7 mouse cellular contexts compared by ENCODE assay signal in genomic region chr10:83785003-83785402, GRCm38 (mm10).
DNase-seq lines count a peak whose midpoint lies in the region; ATAC-seq and TF ChIP-seq lines count a peak whose summit lies in the region.

No protein-coding gene starts in this region.

- no peaks in the 10 kb centered on the region for H3K27me3 ChIP-seq in hindbrain, embryonic 10.5 days (ENCODE audit: insufficient read depth, poor library complexity, severe bottlenecking)
- H3K27me3 ChIP-seq in hindbrain, embryonic 13.5 days, result no peaks in the 10 kb centered on the region
- H3K27me3 ChIP-seq in ES-Bruce4 (ENCODE audit: control insufficient read depth, insufficient read depth, low read length, poor library complexity, severe bottlenecking), result no peaks in the 10 kb centered on the region
- H3K27me3 ChIP-seq in embryonic facial prominence, embryonic 14.5 days (replicated peaks; ENCODE audit: control insufficient read depth, insufficient read depth, low read length), result no peaks in the 10 kb centered on the region
- no peaks in the 10 kb centered on the region for H3K27me3 ChIP-seq in lung, embryonic 14.5 days (ENCODE audit: insufficient read depth, low read length)

- no peak overlapping the region for H3K9ac ChIP-seq in hindbrain, embryonic 13.5 days
- no peak overlapping the region for H3K9ac ChIP-seq in ES-Bruce4 (ENCODE audit: low read depth, poor library complexity, severe bottlenecking)
- H3K9ac ChIP-seq in embryonic facial prominence, embryonic 14.5 days (ENCODE audit: low read depth, low read length), result no peak overlapping the region
- H3K9ac ChIP-seq in lung, embryonic 14.5 days, result no peak overlapping the region

- H3K4me2 ChIP-seq in hindbrain, embryonic 13.5 days, result no peak overlapping the region
- H3K4me2 ChIP-seq in embryonic facial prominence, embryonic 14.5 days (ENCODE audit: low read depth, low read length), result no peak overlapping the region
- H3K4me2 ChIP-seq in lung, embryonic 14.5 days, result no peak overlapping the region

- peak; percentile 77 for TF ChIP-seq CTCF in ES-Bruce4 (IDR thresholded peaks at IDR 0.05; ENCODE audit: low read depth, low read length)
- peak; percentile 81 for TF ChIP-seq CTCF in lung, embryonic 14.5 days (IDR thresholded peaks at IDR 0.05; ENCODE audit: low read depth)

- peak; percentile 31 for DNase-seq in hindbrain, embryonic 10.5 days (ENCODE audit: low spot score)
- peak; percentile 25 for DNase-seq in 3T3-L1 (ENCODE audit: low read depth, low spot score)
- peak; percentile 30 for DNase-seq in embryonic facial prominence, embryonic 14.5 days (ENCODE audit: low spot score)
- peak; percentile 52 for DNase-seq in lung, embryonic 14.5 days
- no peak for DNase-seq in urinary bladder, postnatal 25 days (ENCODE audit: low spot score)

- no peak overlapping the region for H3K4me3 ChIP-seq in hindbrain, embryonic 10.5 days
- no peak overlapping the region for H3K4me3 ChIP-seq in hindbrain, embryonic 13.5 days
- no peak overlapping the region for H3K4me3 ChIP-seq in ES-Bruce4 (ENCODE audit: low read depth, low read length)
- H3K4me3 ChIP-seq in embryonic facial prominence, embryonic 14.5 days (ENCODE audit: low read depth, low read length), result no peak overlapping the region
- no peak overlapping the region for H3K4me3 ChIP-seq in lung, embryonic 14.5 days (ENCODE audit: low read depth, low read length)

- 0 out of 2 replicates have a peak, but pooled peaks cover 2% of the 10 kb centered on the region for H3K9me3 ChIP-seq in hindbrain, embryonic 10.5 days
- no peaks in the 10 kb centered on the region for H3K9me3 ChIP-seq in hindbrain, embryonic 13.5 days
- peaks cover 2% of the 10 kb centered on the region; the same call in 1 of the 2 replicates for H3K9me3 ChIP-seq in ES-Bruce4 (replicated peaks; ENCODE audit: control insufficient read depth, insufficient read depth, low read length, poor library complexity, severe bottlenecking)
- no peaks in the 10 kb centered on the region for H3K9me3 ChIP-seq in embryonic facial prominence, embryonic 14.5 days (ENCODE audit: control insufficient read depth, low read length)
- no peaks in the 10 kb centered on the region for H3K9me3 ChIP-seq in lung, embryonic 14.5 days (ENCODE audit: low read depth, low read length)

- no peak for ATAC-seq in hindbrain, embryonic 13.5 days (ENCODE audit: low FRiP score)
- peak; percentile 22; the same call in 1 of the 2 replicates for ATAC-seq in embryonic facial prominence, embryonic 14.5 days (ENCODE audit: low read depth)
- no peak for ATAC-seq in lung, embryonic 14.5 days (ENCODE audit: insufficient read depth)

- TF ChIP-seq EP300 in ES-Bruce4 (IDR thresholded peaks at IDR 0.05; ENCODE audit: insufficient read depth, low read depth, low read length), result no peak

- H3K27ac ChIP-seq in hindbrain, embryonic 10.5 days, result no peak overlapping the region
- no peak overlapping the region for H3K27ac ChIP-seq in hindbrain, embryonic 13.5 days
- H3K27ac ChIP-seq in ES-Bruce4 (ENCODE audit: insufficient read depth, low read length), result no peak overlapping the region
- peak overlapping the region; percentile 56 for H3K27ac ChIP-seq in embryonic facial prominence, embryonic 14.5 days (replicated peaks; ENCODE audit: low read depth, low read length)
- no peak overlapping the region for H3K27ac ChIP-seq in lung, embryonic 14.5 days (ENCODE audit: low read depth)

- H3K4me1 ChIP-seq in hindbrain, embryonic 10.5 days (replicated peaks), result no peaks in the 10 kb centered on the region
- H3K4me1 ChIP-seq in hindbrain, embryonic 13.5 days (replicated peaks), result no peaks in the 10 kb centered on the region
- H3K4me1 ChIP-seq in ES-Bruce4 (ENCODE audit: control insufficient read depth, insufficient read depth, low read length), result no peaks in the 10 kb centered on the region
- 0 out of 2 replicates have a peak, but pooled peaks cover 7% of the 10 kb centered on the region for H3K4me1 ChIP-seq in embryonic facial prominence, embryonic 14.5 days (ENCODE audit: control insufficient read depth, insufficient read depth, low read length)
- no peaks in the 10 kb centered on the region for H3K4me1 ChIP-seq in lung, embryonic 14.5 days (ENCODE audit: insufficient read depth)

- WGBS in hindbrain, embryonic 10.5 days, result 35% methylated on average over 5 of the region's 5 CpGs
- WGBS in hindbrain, embryonic 13.5 days, result 37% methylated on average over 5 of the region's 5 CpGs
- 31% methylated on average over 5 of the region's 5 CpGs for WGBS in embryonic facial prominence, embryonic 14.5 days
- WGBS in lung, embryonic 14.5 days, result 30% methylated on average over 5 of the region's 5 CpGs

- H3K36me3 ChIP-seq in hindbrain, embryonic 10.5 days, result no peaks in the 10 kb centered on the region
- H3K36me3 ChIP-seq in hindbrain, embryonic 13.5 days, result no peaks in the 10 kb centered on the region
- H3K36me3 ChIP-seq in ES-Bruce4 (ENCODE audit: control insufficient read depth, insufficient read depth, low read length, poor library complexity, severe bottlenecking), result no peaks in the 10 kb centered on the region
- H3K36me3 ChIP-seq in embryonic facial prominence, embryonic 14.5 days (ENCODE audit: control insufficient read depth, insufficient read depth, low read length), result no peaks in the 10 kb centered on the region
- H3K36me3 ChIP-seq in lung, embryonic 14.5 days (ENCODE audit: insufficient read depth), result no peaks in the 10 kb centered on the region

- no peak for TF ChIP-seq POLR2A in ES-Bruce4 (IDR thresholded peaks at IDR 0.05; ENCODE audit: insufficient read depth, low read length)
